Mouse (Mus musculus) kidney, postnatal 4 days (tissue): ENCODE data around the gene Lmbrd2.
A peak's percentile ranks its signal among the peaks of the same experiment; 100 is the strongest.

Experiments
- DNase-seq, 2 experiments: peaks; one replicate each; pipeline ENCODE4 v3.0.0; 2021; ENCODE audit warnings: mixed read lengths in 2 of 2

Gene Lmbrd2

DNA sequence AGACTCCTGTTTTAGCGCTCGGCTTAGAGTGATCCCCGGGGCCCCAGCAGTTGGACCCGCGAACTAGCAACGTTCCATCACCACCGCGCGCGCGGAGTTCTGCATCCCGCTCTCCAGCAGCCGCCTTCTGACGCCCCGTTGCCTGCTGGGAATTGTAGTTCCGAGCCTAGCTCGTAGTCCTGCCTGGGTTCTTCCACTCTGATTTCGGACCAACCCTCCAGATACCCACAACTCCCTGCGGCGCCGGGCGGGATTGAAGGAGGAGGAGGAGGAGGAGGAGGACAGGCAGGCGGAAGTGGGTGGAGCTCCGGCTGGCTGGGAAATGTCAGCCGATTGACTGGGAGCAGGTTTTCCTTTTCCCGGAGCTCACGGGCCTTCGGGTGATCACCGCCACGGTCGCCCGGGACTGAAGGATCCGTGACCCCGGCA is at the start of gene Lmbrd2:
Lmbrd2 (plus strand) TSS at position 299 of the 429 bp plus-strand sequence.
- peak; percentile 97 to 98 for DNase-seq

DNA sequence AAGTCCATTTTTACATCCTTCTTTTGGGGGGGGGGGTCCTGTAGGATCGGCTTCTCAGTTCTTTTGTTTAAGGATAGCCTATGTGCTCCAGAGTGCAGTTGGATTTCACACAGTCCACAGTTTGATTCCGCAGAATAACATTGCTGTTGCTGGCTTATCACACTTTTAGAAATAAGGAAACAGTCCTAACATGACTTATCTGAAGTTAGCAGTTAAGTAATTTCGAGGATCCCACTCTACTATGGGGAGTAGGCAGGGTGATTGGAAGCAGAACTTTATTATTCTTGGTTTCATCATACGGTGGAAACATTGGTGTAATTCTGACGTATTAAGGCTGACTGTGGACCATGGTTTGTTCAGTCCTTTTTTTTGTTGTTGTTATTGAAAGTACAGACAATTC is 49.7 kb upstream of the Lmbrd2 start:
- no peak for DNase-seq

DNA sequence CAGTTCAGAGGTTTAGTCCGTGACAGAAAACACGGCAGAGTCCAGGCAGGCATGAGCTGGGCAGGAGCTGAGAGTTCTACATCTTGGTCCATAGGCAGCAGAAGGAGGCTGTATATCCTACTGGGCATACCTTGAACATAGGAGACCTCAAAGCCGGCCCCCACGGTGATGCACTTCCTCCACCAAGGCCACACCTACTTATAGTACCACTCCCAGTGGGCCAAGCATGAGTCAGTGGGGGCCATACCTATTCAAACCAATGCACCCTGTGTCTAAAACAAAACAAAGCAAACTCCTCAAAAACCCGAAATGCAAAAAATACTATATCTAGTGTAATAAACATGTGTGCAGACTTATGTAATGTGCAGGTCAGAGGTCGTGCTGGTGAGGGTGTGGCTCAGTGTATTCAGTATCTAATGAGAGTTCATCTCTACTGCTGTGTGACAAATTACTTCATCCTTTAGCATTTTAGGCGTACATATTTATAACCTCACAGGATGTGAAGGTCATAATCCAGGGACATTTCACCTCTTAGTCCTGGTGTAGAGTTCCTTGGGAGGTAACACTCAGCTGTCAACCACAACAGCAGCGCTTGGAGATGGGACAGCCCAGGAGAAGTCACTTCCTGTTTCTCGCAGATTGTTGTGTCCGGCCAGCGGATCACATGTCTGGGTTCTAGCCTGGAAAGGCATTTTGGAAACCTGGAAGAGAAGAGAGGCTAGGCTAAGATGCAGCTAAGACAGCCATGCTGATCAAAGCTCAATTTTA is 46.6 kb upstream of the Lmbrd2 start:
- DNase-seq = no peak

DNA sequence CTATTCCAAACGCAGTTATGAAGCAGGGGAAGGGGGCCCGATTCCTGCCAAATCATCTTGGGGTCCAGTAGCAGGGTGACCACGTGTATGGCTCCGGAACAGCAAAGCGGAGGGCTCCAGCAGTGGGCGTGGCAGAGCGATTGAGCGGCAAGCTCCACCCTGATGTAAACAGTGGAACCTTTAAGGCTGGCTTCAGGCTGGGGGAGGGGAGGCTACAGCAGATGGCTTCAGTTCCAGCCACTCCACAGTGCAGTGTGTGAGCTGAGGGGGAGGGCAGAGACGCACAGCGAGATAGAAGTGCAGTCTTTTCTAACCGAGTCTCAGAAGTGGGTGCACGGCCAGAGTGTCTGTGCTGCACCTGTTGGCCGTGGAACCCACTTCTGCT is 46.0 kb upstream of the Lmbrd2 start:
- peak; percentile 49 to 65 for DNase-seq

DNA sequence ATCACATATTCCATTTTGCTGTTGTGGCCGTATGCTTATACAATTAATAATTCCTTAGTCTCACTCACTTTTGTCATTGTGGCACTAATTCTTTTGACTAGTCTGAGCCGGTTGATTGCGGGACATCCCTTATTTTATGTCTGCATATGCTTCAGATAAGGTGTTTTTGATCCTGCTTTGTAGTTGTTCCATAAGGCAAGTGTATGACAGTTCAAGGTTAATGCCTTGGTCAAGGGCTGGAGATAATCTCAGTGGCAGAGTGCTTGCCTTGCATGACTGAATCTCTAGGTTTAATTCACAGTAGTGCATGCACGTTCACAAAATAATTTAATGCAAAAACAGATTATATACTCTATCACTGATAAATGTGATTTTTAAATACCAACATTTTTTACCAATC is 43.5 kb upstream of the Lmbrd2 start:
- DNase-seq = no peak

DNA sequence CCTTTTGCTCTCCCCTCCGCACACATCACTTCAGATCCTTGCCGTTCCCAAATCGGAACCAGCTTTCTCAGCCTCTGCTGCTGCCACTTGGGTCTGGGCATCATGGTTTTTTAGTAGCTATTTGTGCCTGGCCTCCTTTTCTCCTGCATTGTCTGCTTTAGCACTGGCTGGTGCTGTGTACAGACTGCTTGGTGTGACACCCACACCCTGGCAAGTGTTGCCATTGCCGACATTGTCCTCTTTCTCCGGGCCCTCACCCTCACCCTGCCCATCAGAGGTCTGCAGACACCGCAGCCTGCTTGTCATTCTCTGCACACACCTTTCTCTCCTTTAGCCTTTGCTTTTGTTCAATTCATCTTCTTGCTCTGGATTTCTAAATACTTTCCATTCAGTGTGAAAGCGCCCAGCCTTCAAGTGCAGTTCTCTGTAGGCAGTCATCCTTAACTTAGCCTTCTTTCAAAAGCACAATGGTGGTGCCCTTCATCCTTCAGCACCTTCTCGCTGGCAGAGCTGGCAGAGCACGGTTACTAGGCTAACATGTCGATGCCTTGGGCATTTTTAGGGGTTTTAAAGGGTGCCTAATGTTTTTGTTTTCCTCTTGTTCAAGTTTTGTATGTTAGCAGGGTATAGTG is 39.8 kb upstream of the Lmbrd2 start:
- DNase-seq = no peak

DNA sequence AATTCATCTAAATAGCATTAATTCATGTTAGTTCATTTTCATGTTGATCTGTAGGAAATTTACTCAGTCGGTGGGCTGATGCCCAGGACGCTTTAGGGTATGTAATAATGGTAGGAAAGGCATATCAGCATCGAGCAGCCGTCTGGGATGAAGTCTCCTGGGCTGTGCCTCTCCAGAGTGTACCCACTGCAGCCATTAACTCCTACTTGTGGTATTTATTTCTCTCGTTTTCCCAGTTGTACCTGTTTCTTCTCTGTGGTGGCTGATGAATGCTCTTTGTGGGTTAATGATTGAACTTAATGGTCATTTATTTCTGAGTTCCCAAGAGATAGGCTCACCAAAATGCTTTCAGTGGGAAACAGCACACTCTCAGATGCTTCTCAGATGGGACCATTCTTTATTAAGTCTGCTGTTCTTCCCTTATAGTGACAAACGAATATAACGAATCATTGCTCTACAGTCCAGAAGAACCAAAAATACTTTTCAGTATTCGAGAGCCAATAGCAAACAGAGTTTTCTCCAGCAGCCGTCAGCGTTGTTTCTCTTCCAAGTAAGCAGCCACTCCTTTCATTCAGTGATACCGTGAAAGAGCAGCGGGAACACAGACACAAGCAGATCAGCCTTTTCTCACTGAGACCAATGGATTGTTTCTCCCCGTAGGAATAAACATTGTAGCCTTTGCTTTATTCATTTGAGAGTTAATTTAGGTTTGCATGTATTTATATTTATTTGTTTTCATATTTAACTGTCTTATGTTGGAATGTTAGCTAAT is 33.9 kb upstream of the Lmbrd2 start:
- no peak for DNase-seq

DNA sequence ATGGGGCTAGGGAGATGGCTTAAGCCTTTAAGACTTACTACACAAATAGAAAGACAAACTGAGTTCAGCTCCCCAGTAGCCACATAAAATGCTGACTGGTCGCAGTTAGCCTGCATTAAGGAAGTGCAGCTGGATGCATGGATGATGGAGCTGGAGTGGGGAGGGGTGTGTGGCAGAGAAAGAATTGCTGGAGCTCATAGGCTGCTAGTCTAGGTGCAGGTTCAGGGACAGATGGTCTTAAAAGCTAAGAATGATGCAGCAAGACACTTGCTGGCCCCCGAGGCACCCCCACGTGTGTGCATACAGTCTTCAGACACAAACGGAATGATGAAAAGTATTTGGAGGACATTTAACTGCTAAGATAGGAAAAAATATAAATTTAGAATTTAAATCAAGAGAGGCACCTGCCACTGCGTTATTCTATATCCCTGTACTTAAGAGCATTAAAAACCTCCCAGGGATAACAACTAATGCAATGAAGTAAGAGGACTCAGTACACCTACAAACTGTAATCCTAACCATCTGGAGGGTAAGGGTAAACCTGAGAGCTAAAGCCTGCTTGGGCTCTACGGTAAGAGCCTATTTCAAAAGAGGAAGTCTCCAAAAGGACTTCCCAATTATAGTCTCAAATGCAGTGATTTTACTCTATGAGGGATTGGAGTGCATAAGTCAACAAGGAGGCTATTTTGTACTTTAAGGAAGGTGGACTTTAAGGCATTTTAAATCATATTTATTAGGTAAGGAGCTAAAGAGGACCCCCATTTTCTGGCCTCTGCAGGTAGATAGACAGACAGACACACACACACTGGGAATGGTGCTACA is 29.6 kb upstream of the Lmbrd2 start:
- DNase-seq = no peak

DNA sequence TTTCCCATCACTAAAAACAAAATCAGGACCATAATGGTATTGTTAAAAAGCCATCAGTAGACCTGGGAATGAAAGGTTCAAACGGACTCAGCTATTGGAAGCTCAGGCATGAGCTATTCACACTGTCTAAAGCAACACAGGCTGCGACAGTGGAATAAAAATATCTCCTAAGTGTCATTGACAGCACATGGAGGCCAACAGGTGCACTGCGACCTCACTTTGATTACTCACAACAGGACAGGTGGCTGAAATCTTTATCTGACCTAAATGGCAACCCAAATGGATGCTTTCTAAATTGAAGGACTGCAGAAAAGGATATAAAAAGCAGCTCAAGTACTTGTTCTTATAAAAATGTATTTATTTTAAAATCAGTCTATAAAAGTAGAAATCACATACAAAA is 28.7 kb upstream of the Lmbrd2 start:
- DNase-seq = no peak

DNA sequence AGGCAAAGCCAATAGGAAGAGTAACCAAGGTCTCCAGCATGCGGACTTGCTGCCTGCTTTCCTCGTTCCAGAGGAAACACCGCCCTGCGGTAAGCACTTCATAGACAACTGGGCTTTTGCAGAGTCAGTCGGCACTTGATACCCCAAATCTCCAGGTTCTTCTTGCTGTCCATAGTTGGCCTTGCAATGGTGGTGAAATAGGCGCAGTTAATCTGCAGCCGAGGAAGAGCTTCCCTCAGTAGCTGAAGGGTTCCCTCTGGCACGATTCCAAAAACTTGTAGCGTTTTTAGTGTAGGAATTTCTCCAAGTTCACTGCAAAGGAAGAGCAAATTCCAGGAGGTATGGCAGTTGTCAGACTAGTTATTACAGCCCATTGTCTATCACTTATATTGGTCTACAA is 26.8 kb upstream of the Lmbrd2 start:
- no peak for DNase-seq

DNA sequence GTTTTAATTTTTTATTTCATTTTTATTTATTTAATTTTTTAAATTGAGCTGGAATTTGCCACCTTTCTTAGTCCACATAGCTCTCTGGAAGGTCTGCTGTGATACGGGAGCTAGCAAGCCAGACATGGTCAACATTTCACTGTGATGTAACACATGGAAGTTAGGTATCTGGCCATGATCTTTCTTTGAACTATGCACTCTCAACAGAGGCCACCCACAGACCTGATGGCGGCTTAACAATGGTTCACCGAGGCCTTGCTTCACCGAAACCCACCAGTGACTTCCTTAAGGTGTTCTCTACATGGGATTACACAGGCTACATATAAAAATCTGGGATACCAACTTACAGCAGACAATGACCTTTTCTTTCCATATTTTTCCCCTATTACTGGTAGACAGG is 26.2 kb upstream of the Lmbrd2 start:
- no peak for DNase-seq

DNA sequence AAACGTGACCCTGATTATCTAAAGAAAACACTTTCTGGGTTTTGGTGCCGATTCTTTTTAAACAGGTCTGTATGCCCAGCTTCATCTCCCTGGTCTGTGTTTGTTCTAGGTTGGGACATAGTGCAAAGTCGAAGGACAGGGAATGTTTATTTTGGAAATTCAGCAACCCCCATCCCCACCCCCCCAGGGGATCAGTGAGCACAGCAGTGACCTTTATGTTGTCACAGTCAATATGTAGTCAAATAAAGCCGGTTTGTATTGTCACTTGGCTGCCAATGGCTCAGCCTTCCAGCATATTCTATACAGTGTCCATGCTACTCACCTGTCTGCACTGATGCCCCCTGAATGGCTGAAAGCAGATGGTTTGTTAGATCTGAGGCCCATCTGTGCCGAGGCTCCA is 25.8 kb upstream of the Lmbrd2 start:
- no peak for DNase-seq

DNA sequence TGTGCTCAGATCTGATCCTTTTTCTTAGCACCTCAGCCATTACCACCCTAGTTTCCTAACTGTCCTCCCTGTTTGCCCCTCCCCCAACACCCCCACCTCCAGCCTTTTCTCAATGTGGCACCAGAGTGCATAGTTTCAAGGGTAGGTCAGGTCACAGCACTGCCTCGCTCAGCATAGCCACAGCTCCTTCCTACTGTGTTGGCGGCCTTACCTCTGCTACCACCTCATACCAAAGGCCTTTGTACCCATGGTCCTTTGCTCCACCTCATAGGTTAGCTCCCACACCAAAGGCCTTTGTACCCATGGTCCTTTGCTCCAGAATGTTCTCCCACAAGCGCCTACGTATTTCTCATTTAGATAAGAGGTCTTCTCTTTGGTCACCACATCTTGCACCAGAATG is 21.5 kb upstream of the Lmbrd2 start:
- no peak for DNase-seq

DNA sequence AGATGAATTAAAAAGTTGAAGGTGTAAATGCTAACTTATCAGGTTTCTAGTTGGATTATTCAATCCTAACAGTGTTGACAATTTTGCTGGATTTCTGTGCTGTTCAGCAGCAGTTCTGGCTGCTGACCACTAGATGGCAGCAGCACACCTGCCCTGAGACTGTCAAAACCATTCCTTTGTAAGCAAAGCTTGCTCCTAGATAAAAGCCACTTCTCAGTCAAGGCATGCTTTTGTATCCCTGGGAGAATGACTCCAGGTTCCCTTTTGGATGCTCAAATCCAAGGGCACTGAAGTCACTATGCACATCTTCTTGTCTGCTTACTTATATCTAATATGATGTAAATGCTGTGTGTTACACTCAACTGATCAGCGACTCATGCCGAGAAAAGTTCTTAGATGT is 20.3 kb upstream of the Lmbrd2 start:
- peak; percentile 47 to 66 for DNase-seq

DNA sequence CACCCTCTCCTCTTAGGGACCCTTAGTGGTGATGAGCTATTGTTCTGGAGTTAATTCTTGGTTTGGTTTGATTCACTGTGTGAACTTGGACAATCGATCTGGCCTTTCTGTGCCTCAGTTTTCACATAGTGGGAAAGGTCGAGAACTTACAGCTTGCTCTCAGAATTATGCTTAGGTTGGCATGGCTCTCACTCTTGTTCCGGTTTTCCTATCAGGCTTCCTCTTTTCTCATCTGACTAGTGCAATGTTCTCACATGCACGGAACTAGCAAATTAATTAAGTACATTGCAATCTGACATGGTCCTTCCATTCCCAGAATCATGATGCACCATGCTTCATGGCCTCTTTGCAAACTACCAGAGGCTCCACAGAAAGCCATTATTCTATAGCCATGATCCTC is 17.4 kb upstream of the Lmbrd2 start:
- no peak for DNase-seq

DNA sequence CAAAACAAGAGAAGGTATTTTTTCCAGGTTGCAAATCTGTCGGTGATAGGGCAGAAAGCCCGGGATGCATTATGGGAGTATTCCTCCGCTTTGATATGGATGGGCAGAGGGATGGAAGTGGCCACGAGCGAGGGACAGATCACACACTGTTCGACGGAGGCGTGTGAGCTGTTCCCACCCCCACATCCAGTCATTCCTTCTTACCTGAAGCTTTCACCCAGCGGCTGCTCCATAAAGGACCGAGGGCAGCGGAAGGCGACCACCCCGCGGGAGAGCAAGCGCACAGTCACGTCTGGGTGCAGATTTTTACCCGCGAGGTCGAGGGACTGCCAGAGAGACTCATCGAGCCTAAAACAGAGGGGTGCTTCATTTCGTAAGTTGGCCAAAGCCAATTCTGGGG is 15.5 kb upstream of the Lmbrd2 start:
- no peak for DNase-seq

DNA sequence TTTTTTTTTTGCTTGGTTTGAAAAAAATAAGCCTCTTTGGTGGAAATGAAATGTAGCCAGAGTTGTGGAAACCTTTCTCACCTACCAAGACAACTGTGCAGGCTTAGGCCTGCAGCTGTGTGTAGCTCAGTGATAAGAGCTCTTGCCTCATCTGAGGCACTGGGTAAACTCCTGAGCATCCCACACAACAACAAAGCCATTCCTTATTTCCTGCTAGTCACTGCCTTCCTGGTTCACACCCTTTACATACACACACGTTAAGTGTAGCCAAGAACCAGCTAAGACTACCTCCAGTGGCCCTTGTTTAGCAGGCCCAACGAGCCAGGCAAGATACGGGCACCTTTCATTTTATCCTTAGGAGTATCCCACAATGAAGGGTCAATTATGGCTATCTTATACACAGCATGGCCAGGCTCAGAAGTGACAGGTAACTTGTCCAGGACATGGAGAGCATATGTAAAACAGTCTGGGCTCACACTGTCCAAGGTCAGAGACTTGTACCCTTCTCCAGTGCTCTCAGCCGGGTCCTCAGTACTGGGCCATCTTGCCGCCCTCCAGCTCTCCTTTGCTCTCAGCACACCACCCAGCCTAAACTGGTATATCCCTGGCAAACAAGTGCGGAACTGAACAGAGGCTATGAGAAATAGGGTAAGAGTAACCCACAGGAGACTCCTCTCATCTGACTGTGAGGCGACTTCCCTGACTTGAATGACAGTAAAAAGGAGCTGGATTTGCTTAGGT is 13.1 kb upstream of the Lmbrd2 start:
- DNase-seq = no peak

DNA sequence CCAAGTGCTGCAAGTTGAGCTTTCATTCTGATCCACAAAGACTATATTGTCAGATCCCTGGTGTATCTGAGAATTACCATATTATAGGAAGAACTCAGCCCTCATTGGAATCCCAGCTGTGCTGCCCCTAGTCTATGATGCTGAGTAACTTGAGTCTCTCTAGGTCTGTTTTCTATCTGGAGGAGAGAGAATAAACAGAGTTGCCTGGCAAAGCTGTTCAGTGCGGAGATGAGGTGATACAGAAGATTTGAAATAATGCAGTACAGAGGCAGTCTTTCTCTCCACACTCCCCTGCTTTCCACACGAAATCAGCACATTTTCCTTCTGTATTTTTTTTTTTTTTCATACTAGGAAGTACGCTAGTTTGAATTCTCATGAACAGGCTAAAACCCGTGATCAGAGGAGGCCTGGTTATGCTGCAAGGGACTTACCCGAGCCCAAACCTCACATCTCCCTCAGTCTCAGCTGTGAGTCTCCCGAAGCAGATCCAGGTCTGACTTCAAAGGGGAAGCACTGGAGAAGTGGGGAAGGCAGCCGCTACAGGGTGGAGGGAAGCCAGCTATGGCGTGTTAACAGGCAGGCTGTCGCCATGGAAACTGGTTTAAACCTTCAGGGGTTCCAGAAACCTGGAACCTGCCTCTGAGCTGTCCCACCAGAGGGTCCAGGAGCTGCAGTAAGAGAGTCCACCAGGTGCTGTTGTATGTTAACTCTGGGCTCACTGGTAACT is 9.4 kb upstream of the Lmbrd2 start:
- peak in 1 of 2 experiments; percentile 38 for DNase-seq

DNA sequence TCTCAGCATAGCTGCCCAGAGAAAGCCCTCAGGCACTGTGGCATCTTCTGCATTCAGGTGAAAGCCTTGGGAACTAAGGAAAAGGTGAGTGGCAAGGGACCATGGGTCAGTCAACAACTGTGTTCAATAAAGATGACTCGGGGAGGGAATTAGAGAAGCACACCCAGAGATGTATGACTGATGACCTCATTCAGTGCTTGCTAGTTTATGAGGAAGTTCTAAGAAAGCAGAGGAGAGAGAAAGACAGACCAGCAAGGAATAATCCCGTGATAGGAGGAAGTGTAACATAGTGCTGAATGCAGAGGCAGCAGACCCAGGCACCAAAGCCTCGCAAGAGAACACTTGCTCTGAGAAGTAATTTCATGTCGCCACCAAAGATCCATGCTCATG is 8.9 kb upstream of the Lmbrd2 start:
- no peak for DNase-seq

DNA sequence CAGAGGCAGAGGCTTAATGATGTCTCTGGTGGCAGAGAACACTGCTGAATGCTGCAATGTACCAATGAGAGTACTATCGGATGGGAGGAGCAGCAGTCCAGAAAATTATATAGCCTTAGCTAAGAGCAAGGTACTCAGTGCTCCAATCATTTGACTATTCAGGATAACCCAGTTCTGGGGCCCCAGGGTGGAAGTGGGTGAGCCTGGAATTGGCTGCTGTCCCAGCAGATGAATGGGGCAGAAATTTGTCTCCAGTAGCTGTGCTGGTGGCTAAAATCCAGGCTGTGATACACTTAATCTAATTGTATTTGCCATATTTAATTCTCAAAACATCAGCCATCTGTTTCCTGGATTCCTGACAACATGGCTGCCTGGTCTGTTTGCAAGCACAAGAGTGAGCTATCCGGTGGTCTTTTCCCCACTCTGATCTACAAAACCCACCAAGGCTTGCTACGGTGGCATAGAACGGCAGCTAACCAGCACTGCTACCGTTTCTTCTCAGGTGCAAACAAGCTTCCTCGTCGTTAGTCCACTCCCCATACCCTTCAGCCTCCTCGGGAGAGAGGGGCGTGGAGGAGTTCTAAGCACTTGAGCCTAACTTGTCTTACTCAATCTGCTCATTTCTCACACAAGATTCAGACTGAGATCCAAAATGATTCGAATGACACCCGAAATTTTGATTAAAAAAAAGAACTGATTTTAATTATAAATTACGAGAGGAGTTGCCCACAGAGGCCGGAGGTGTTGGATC is 7.5 kb upstream of the Lmbrd2 start:
- peak in 1 of 2 experiments; percentile 20 for DNase-seq
